Mouse (Mus musculus): ENCODE data around the gene R3hdml. TPM values are rescaled to one million over a fixed set of nuclear protein-coding genes. Genes with fewer than 3 reads are reported as not detected.
A peak's percentile ranks its signal among the peaks of the same experiment; 100 is the strongest.

R3hdml gene
- polyA plus RNA-seq, 1 experiment: 0.35 TPM

DNA sequence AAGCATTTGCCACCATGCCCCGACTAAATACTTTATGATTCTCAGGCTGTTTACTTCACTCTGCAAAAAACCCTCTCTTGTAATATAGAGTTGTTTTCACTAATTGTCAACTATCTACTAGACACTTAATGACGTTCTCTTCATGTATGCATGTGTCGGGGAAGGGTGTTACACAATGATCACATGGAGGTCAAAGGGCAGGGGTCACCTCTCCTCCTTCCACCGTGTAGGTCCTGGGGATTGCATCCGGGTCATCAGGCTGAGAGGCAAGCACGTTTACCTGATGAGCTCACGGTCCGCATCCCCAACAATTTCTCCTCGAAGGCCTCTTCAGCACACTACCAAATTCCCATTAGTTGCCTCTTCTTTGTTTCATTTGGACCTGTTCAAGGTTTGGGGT is 41.1 kb downstream of the R3hdml start:
- WGBS: 95% methylated on average over 9 of the region's 9 CpGs
- H3K36me3 ChIP-seq (ENCODE audit: control insufficient read depth, insufficient read depth, low read length): no peaks in the 10 kb centered on the region
- no peak for DNase-seq
- H3K4me3 ChIP-seq (ENCODE audit: control insufficient read depth, insufficient read depth, low read length): no peak overlapping the region
- no peak overlapping the region for H3K27ac ChIP-seq (ENCODE audit: control insufficient read depth, insufficient read depth, low read length)
- TF ChIP-seq POLR2A (IDR thresholded peaks at IDR 0.05; ENCODE audit: control insufficient read depth, extremely low read depth, insufficient read depth, low read length, poor library complexity): no peak
- TF ChIP-seq CTCF (IDR thresholded peaks at IDR 0.05; ENCODE audit: borderline replicate concordance, control insufficient read depth, extremely low read depth, insufficient read depth, low read length, poor library complexity): no peak
- no peaks in the 10 kb centered on the region for H3K27me3 ChIP-seq (ENCODE audit: control insufficient read depth, insufficient read depth, low read length)
- no peaks in the 10 kb centered on the region for H3K4me1 ChIP-seq (replicated peaks; ENCODE audit: control insufficient read depth, insufficient read depth, low read length)

DNA sequence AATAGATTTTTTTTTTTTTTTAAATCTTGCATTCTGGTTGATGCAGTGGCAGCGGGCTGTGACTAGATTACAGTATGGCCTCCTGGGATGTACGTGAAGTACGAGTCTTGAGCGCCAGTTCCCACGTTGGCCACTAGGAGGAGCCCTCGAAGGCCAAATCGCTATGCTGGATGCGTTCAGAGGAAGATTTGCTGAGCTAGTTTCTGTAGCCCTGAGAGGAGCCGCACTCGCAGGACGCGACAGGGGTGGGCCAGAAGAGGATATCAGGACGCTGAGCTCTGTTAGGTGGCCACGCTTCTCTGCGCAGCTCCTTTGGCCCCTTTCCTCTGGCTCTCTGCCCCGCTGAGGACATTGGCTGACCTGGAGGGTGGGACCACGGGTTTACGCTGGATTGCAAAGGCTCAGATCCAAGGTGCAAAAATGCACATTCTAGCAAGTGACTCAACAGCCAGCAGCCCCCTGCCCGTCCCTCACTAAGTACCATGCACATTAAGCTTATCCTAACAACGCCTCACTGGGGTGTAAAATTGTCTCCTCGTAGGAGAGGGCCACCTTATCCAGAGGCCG is 42.9 kb downstream of the R3hdml start:
- TF ChIP-seq CTCF (IDR thresholded peaks at IDR 0.05; ENCODE audit: borderline replicate concordance, control insufficient read depth, extremely low read depth, insufficient read depth, low read length, poor library complexity) (peak; percentile 92; the same call in 1 of the 2 replicates), POLR2A (IDR thresholded peaks at IDR 0.05; ENCODE audit: control insufficient read depth, extremely low read depth, insufficient read depth, low read length, poor library complexity) (no peak)
- Histone ChIP-seq H3K27me3 (ENCODE audit: control insufficient read depth, insufficient read depth, low read length) (no peaks in the 10 kb centered on the region), H3K4me1 (replicated peaks; ENCODE audit: control insufficient read depth, insufficient read depth, low read length) (no peaks in the 10 kb centered on the region), H3K4me3 (ENCODE audit: control insufficient read depth, insufficient read depth, low read length) (no peak overlapping the region), H3K27ac (ENCODE audit: control insufficient read depth, insufficient read depth, low read length) (no peak overlapping the region), H3K36me3 (ENCODE audit: control insufficient read depth, insufficient read depth, low read length) (no peaks in the 10 kb centered on the region)
- WGBS: 16% methylated on average over 22 of the region's 22 CpGs
- peak; percentile 83 for DNase-seq

DNA sequence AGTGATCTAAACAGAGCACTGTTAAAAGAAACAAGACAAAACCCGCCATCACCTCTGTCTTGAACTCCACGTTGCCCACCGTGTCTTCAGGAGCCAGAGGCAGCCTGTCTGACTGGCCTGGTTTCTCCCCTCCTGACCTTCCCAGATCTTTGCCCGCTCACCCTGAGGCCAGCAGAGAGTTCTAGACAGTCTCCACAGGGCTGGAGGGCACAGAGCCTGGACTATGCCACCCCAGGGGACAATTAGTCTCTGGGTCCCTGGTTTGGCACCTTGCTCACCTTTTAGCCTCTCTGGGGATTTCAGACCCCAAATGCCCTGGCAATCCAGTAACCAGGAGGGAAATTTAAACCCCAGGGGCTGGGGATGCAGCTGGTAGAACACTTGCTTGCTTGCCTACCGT is 45.3 kb downstream of the R3hdml start:
- H3K4me3 ChIP-seq (ENCODE audit: control insufficient read depth, insufficient read depth, low read length): no peak overlapping the region
- DNase-seq: no peak

DNA sequence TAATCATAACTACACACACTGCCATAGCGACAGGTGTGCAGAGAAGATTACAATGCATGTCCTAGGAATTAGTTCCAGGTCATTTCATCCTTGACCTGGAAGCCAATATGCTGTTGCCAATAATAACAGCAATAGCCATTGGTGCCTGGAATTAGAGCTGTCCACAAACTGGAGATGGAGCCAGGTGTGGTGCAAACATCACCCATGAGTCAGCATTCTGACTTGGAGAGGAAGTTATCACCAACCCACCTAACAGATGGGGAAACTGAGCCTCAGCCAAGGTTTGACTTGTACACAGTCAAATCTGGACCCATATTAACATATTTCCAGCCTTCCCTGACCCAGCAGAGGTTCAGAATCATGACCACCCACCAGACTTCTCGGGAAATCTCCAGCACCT is 46.3 kb downstream of the R3hdml start:
- no peaks in the 10 kb centered on the region for H3K36me3 ChIP-seq (ENCODE audit: control insufficient read depth, insufficient read depth, low read length)
- DNase-seq: no peak
- H3K4me3 ChIP-seq (ENCODE audit: control insufficient read depth, insufficient read depth, low read length): no peak overlapping the region
- H3K27me3 ChIP-seq (ENCODE audit: control insufficient read depth, insufficient read depth, low read length): no peaks in the 10 kb centered on the region
- 93% methylated on average over 2 of the region's 2 CpGs for WGBS
- no peak overlapping the region for H3K27ac ChIP-seq (ENCODE audit: control insufficient read depth, insufficient read depth, low read length)
- TF ChIP-seq CTCF (IDR thresholded peaks at IDR 0.05; ENCODE audit: borderline replicate concordance, control insufficient read depth, extremely low read depth, insufficient read depth, low read length, poor library complexity) (no peak), POLR2A (IDR thresholded peaks at IDR 0.05; ENCODE audit: control insufficient read depth, extremely low read depth, insufficient read depth, low read length, poor library complexity) (no peak)
- H3K4me1 ChIP-seq (replicated peaks; ENCODE audit: control insufficient read depth, insufficient read depth, low read length): no peaks in the 10 kb centered on the region

More for the DNA sequence above, 45.3 kb downstream of the R3hdml start:
- Histone ChIP-seq H3K36me3 (ENCODE audit: control insufficient read depth, insufficient read depth, low read length) (no peaks in the 10 kb centered on the region), H3K27me3 (ENCODE audit: control insufficient read depth, insufficient read depth, low read length) (no peaks in the 10 kb centered on the region), H3K4me1 (replicated peaks; ENCODE audit: control insufficient read depth, insufficient read depth, low read length) (no peaks in the 10 kb centered on the region), H3K27ac (ENCODE audit: control insufficient read depth, insufficient read depth, low read length) (no peak overlapping the region)
- no peak for TF ChIP-seq POLR2A (IDR thresholded peaks at IDR 0.05; ENCODE audit: control insufficient read depth, extremely low read depth, insufficient read depth, low read length, poor library complexity)
- no peak for TF ChIP-seq CTCF (IDR thresholded peaks at IDR 0.05; ENCODE audit: borderline replicate concordance, control insufficient read depth, extremely low read depth, insufficient read depth, low read length, poor library complexity)
- 89% methylated on average over 5 of the region's 5 CpGs for WGBS

DNA sequence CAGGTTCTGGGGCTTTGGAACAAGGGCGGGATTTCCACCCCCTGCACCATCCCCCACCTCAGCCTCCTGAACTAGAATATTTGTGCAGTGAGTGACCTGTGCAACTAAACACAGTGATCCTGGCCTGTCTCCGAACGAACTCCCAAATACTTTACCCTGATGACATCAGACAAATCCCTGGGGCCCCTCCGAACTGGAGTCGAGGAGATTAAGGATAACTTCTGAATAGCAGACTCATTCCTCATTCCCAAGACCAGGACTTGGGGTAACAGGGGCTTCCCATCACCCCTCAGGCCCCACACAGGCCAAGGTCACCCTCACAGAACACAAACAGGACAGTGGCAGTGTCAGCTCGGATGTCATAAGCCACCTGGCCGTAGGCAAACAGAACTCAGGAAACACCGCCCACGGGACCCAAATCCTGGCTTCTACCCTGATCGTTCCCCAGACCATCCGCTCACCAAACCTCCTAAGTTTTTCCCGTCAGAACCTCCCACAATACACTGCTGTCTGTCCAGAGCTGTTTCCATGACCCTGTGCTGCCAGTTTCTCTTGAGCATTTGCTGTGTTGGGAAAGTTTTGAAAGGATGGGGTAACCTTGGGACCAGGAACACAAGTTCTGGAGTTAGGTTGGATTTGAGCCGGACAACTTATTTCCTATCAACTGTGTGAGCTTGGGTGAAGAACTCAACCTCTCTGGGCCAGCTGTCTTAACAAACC is 47.4 kb downstream of the R3hdml start:
- Histone ChIP-seq H3K27ac (ENCODE audit: control insufficient read depth, insufficient read depth, low read length) (no peak overlapping the region), H3K27me3 (ENCODE audit: control insufficient read depth, insufficient read depth, low read length) (no peaks in the 10 kb centered on the region), H3K36me3 (ENCODE audit: control insufficient read depth, insufficient read depth, low read length) (no peaks in the 10 kb centered on the region), H3K4me1 (replicated peaks; ENCODE audit: control insufficient read depth, insufficient read depth, low read length) (no peaks in the 10 kb centered on the region), H3K4me3 (ENCODE audit: control insufficient read depth, insufficient read depth, low read length) (no peak overlapping the region)
- WGBS: 88% methylated on average over 13 of the region's 13 CpGs
- TF ChIP-seq CTCF (IDR thresholded peaks at IDR 0.05; ENCODE audit: borderline replicate concordance, control insufficient read depth, extremely low read depth, insufficient read depth, low read length, poor library complexity) (no peak), POLR2A (IDR thresholded peaks at IDR 0.05; ENCODE audit: control insufficient read depth, extremely low read depth, insufficient read depth, low read length, poor library complexity) (no peak)
- DNase-seq: no peak

DNA sequence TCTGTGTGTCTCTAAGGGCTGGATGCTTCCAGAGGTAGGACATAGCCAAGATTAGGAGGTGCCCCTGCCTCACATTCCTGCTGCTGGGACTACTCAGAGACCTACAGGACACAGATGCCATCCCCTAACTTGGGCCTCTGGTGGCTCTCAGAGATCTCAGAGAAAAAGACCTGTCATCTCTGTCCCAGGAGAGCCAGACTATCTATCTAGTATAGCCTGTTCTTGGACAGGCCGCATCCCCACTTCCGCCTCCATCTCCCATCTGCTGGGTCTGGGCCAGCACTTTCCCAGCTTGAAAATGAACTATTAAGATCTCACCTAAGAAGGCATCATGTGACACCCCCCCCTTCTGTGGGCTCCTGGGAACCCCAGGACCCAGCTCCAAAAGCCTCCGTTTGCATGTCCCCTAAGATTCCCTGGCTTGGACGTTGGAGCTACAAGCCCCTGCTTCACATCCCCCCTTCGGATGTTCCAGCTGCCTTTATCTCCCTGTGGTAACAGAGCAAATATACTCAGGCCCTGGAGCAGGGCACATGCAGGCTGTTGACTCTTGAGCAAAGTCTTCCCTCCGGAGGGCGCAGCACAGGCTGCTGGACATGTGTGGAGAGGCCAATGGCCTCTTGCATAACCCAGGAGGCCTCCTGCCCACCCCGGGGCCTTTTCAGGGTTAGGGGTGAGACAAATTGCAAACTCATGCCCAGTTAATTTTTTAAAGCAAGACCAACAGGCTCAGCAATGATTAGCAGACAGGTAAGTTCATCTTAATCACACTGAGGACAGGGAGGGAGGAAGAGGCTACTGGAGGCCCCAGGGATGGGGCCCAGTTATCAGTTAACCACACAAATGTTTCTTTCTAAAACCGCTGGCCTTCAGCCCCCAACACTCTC is 48.4 kb downstream of the R3hdml start:
- no peaks in the 10 kb centered on the region for H3K36me3 ChIP-seq (ENCODE audit: control insufficient read depth, insufficient read depth, low read length)
- no peak overlapping the region for H3K27ac ChIP-seq (ENCODE audit: control insufficient read depth, insufficient read depth, low read length)
- no peak overlapping the region for H3K4me3 ChIP-seq (ENCODE audit: control insufficient read depth, insufficient read depth, low read length)
- 82% methylated on average over 9 of the region's 9 CpGs for whole genome bisulfite sequencing
- TF ChIP-seq CTCF (IDR thresholded peaks at IDR 0.05; ENCODE audit: borderline replicate concordance, control insufficient read depth, extremely low read depth, insufficient read depth, low read length, poor library complexity) (no peak), POLR2A (IDR thresholded peaks at IDR 0.05; ENCODE audit: control insufficient read depth, extremely low read depth, insufficient read depth, low read length, poor library complexity) (no peak)
- no peaks in the 10 kb centered on the region for H3K27me3 ChIP-seq (ENCODE audit: control insufficient read depth, insufficient read depth, low read length)
- no peaks in the 10 kb centered on the region for H3K4me1 ChIP-seq (replicated peaks; ENCODE audit: control insufficient read depth, insufficient read depth, low read length)
- no peak for DNase-seq

Measured in thymus, adult 2 months (tissue).